In genomic region chr17:45394612-45395011, GRCm38 (mm10) we compare ENCODE assay signal across 18 mouse cellular contexts.
"Had no signal": no experiment of that assay in that cellular context is flagged by ENCODE, and none has a peak within 500 bp of the region (broad histone marks: within the 10 kb centered on the region; RNA-seq: fewer than 3 reads in every experiment).

No protein-coding gene starts in this region.

- H3K9ac ChIP-seq: kidney, embryonic 15.5 days; limb, embryonic 12.5 days; limb, embryonic 15.5 days; liver, embryonic 14.5 days; lung, embryonic 15.5 days; midbrain, embryonic 13.5 days had no signal

- H3K4me2 ChIP-seq: kidney, embryonic 15.5 days; limb, embryonic 12.5 days; limb, embryonic 15.5 days; liver, embryonic 11.5 days; lung, embryonic 15.5 days; midbrain, embryonic 13.5 days had no signal

- H3K27me3 ChIP-seq: kidney, embryonic 15.5 days; limb, embryonic 12.5 days; limb, embryonic 15.5 days; lung, embryonic 15.5 days; megakaryocyte, embryonic 14.5 days; midbrain, embryonic 13.5 days had no signal

- H3K4me3 ChIP-seq: kidney, embryonic 15.5 days; limb, embryonic 12.5 days; limb, embryonic 15.5 days; lung, embryonic 15.5 days; megakaryocyte, embryonic 14.5 days; midbrain, embryonic 10.5 days; midbrain, embryonic 13.5 days had no signal

- H3K27ac ChIP-seq: kidney, embryonic 15.5 days; limb, embryonic 12.5 days; limb, embryonic 15.5 days; liver, embryonic 14.5 days; lung, embryonic 15.5 days; macrophage; midbrain, embryonic 10.5 days; midbrain, embryonic 13.5 days had no signal

- H3K4me1 ChIP-seq: kidney, embryonic 15.5 days; lung, embryonic 15.5 days; midbrain, embryonic 10.5 days; midbrain, embryonic 13.5 days had no signal

- H3K9me3 ChIP-seq: kidney, embryonic 15.5 days; limb, embryonic 12.5 days; limb, embryonic 15.5 days; lung, embryonic 15.5 days; megakaryocyte, embryonic 14.5 days; midbrain, embryonic 10.5 days; midbrain, embryonic 13.5 days had no signal

- ATAC-seq: midbrain, embryonic 13.5 days; midbrain, embryonic 16.5 days had no signal

- DNase-seq: kidney, adult 8-10 months; kidney, postnatal 10 days; kidney, postnatal 36 days; left cerebral cortex, postnatal 4 days; lung, adult 18-20 months; thymus, adult 18-20 months; thymus, postnatal 36 days had no signal
